Mouse (Mus musculus) gastrocnemius, postnatal 25 days (tissue): ENCODE measurements around the gene Foxo6. TPM values are rescaled to one million over a fixed set of nuclear protein-coding genes. Genes with fewer than 3 reads are reported as not detected.
A peak's percentile ranks its signal among the peaks of the same experiment; 100 is the strongest.

Experiments
- DNase-seq: peaks from one replicate; pipeline ENCODE4 v3.0.0; 2022
- total RNA-seq, 2 experiments: library from RNA; stranded (reverse); gene quantifications; 1 replicate in 1 of 2; 2 replicates in 1 of 2; pipeline ENCODE4 v1.2.3; 2021

Gene Foxo6
- total RNA-seq, 2 experiments from 2014 or later: 7.0 to 8.9 TPM

- DNase-seq: no peak
Measured at GRCm38 (mm10) chr4:120285223-120285622, 1.9 kb downstream of the Foxo6 start.

DNA sequence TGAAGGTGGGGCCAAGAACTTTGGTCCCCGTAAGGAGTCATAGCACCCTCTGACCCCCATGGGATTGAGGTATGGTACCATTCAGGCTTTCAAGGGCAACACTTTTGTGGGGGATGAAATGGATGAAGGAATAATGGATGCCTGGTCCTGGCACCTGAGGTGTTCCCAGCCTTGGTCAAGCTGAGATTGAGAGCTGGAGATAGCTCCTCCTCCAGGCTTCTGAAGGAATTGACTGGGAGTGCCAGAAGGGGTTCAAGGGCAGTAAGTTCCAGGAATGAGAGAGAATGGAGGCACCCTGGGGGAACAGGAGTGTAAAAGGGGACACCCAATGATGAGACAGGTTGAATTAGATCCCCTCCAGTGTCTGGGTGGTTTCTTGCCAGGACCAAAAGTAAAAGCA is 3.0 kb downstream of the Foxo6 start:
- no peak for DNase-seq

DNA sequence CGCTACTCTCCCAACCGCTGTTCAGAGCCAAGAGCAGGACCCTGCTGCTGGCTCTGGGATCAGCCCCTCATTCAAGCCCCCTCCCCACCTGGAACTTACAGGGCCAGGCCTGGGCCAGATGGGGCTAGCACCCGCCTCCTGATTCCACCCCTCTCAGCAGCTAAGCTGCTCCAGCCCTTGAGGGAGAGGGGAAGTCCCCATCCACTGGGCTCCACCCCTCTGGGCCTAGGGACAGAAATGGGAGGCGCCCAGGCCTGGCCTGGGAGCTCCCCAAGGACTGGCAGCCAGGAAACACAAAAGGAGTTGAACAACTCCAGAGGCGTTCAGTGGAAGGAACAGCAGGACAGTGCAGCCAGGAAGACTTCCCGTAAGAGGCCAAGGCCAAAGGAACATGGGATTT is 4.0 kb downstream of the Foxo6 start:
- peak; percentile 88 for DNase-seq

GRCm38 (mm10) chr4:120282568-120283091 is 4.5 kb downstream of the Foxo6 start:
- peak; percentile 59 for DNase-seq

DNA sequence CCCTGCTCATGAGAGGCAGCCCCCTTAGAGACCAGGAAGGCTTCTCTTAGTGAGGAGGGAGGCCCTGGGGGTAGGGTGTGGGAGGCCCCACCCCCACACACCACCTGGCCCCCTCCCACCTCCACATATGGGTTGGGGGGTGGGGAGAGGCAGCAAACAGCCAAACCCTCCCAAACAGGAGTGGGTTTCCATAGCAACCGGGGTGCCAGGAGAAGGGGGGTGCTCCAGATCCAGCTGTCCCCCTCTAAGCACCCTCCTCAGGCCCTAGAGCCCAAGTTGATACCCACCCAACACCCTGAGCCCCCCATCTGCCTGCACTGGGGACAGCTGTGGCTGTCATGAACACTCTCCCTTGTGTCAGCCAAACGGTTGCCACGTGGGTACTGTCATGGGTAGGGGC is 6.1 kb downstream of the Foxo6 start:
- DNase-seq: no peak

DNA sequence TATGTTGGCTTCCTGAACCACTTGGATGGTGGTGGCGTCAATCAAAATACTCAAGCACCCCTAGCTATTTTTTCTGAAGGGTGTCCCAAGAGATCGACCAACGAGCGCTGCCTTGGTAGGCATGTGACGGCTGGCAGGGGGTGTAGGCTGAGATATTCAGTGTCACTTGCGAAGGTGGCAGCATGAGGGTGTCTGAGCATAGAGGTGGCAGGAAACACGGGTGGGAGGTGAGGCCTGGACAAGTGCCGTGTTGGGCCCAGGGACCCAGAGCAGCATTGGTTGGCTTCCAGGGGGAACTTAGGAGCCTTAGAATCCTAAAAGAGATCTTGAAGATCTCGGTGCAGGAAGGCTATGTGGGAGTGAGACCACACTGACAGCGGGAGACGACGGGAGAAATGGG is 6.7 kb downstream of the Foxo6 start:
- no peak for DNase-seq

GRCm38 (mm10) chr4:120277255-120277928 is 9.8 kb downstream of the Foxo6 start:
- DNase-seq: peak; percentile 94

DNA sequence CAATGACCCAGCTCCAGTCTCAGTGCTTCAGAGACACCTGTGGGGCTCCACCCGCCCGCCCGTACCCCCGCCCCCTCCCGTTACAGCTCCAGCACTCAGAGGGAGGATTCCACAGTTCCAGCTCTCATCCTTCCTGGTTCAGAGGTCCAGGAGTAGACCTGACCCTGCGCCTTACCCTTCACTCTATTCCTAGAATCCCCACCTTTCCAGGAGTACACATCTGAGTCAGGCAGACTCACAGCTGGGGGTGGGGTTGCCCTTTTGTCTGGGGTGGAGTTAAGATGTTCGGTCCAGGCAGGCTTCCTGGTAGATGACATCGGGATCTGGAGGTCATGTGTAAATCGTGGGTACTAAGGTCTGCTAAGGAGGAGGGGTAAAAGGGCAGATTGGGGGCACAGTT is 11.7 kb downstream of the Foxo6 start:
- DNase-seq: no peak

GRCm38 (mm10) chr4:120273594-120273993 is 13.6 kb downstream of the Foxo6 start:
- no peak for DNase-seq

DNA sequence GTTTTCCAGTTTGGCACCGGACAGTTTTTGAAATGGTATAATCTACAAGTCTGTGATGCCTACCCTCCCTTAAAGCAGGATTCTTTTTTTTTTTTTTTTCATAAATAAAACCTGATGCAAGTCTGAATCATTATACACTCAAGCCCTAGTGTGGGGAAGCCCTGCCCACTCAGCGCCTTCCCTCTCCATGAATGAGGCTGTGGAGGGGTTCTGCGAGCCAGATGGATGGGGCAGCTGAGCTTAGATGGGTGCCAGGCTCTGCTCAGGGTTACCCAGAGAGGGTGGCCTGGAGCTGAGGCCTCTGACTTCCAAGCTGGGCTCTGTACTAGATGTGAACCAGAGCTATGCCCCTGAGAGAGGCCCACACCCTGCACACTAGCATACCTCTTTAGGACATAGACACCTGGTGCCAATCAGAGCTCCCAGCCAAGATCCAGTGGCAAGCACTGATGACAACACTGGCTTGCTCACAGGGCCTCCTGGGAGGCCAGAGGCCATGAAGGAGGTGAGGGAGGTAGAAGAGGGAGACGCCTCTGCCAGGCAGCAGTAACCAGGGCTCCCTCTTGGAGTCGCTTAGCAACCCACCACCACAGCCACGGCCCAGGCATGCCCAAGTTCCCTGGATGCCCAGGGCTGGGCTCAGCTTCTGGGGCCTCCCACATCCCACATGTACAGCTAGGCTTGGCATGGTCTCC is 15.1 kb downstream of the Foxo6 start:
- no peak for DNase-seq

GRCm38 (mm10) chr4:120271208-120271607 is 15.9 kb downstream of the Foxo6 start:
- no peak for DNase-seq

DNA sequence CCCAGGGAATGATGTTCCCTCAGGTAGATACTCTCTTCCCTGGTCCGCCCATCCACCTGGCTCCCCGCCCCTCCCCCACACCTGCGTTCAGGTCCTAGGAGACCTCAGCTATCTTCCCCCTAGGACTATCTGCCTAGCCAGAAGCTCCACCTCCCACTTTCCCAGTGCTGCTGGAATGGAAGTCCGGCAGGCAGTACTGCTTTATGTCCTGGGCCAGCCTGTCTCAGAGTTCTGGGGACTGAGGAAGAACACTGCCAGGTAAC is 16.3 kb downstream of the Foxo6 start:
- DNase-seq: no peak

DNA sequence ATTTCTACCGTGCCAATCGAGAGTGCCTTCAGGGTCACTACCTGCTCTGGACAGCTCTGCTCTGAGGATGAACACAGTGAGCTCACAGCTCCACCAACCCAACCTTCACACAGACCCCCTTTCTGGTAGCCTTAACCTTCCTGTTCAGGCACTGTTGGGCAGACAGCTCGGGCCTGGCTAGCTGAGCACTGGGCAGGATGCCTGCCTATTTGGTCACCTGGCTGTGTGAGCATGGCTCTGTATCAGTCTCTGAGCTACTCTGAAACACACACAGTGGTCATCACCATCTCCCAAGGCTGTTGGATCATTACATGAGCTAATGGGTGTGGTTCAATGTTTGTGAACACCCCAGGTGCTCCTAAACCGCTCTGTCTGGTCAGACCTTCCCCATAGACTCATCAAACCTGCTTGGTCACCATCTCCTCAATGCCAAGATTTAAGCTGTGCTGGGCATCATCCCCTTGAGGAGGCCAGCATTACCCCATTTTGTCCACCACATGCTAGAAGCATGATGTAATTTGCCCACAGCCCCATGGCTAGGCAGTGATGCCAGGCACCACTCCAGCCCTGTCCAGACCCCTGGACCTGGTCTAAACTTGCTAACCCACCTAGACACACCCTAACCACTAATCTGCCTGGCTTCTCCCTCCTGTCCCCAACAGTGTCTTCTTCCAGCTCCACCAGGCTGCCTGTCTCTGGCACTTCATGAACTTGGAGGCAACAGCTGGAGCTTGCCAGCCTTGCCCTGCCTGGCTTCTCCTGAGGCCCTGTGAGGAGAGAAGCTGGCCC is 16.8 kb downstream of the Foxo6 start:
- DNase-seq: no peak

- no peak for DNase-seq
Measured at GRCm38 (mm10) chr4:120269426-120269825, 17.7 kb downstream of the Foxo6 start.

GRCm38 (mm10) chr4:120268214-120269061 is 18.7 kb downstream of the Foxo6 start:
- no peak for DNase-seq

GRCm38 (mm10) chr4:120267683-120268082 is 19.5 kb downstream of the Foxo6 start:
- DNase-seq: no peak

GRCm38 (mm10) chr4:120267136-120267535 is 20.0 kb downstream of the Foxo6 start:
- DNase-seq: no peak

GRCm38 (mm10) chr4:120264105-120264504 is 23.0 kb downstream of the Foxo6 start:
- DNase-seq: no peak

DNA sequence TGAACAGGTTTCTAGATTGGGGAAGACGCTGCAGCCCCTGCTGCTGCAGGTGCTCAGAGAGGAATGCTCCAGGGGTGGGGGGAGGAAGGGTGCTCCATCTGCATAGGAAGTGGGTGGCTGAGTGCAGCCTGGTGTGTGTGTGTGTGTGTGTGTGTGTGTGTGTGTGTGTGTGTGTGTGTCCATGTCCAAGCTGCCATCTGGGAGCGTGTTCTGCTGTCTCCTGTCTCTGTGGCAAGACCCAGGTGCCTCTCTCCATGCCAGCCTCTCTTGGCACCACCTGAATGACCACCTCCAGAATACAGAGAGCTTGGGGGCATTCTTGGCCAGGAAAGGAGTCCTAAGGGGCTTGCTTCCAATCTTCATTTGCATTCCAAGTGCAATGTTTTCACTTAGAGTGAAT is 24.4 kb downstream of the Foxo6 start:
- no peak for DNase-seq

GRCm38 (mm10) chr4:120262206-120262605 is 24.9 kb downstream of the Foxo6 start:
- DNase-seq: no peak

- no peak for DNase-seq
Measured at GRCm38 (mm10) chr4:120259356-120260181, 27.6 kb downstream of the Foxo6 start.
